In genomic region chr3:125678924-125679323, GRCm38 (mm10) we compare ENCODE assay signal across 11 mouse cellular contexts.
DNase-seq lines count a peak whose midpoint lies in the region; ATAC-seq and TF ChIP-seq lines count a peak whose summit lies in the region.
"Had no signal": no experiment of that assay in that cellular context is flagged by ENCODE, and none has a peak within 500 bp of the region (broad histone marks: within the 10 kb centered on the region; RNA-seq: fewer than 3 reads in every experiment).

No protein-coding gene starts in this region.

- no peak overlapping the region for H3K4me2 ChIP-seq in limb, embryonic 11.5 days (ENCODE audit: low read depth, severe bottlenecking)
- H3K4me2 ChIP-seq in forebrain, postnatal 0 days (ENCODE audit: low read depth), result peak overlapping the region; percentile 48
- H3K4me2 ChIP-seq in limb, embryonic 12.5 days, result peak overlapping the region; percentile 19; the same call in 1 of the 2 replicates
- H3K4me2 ChIP-seq: heart, embryonic 13.5 days had no signal

- ATAC-seq in limb, embryonic 11.5 days (ENCODE audit: insufficient number of reproducible peaks, low FRiP score, low TSS enrichment, low read depth), result peak; percentile 76
- peak; percentile 71 for ATAC-seq in forebrain, postnatal 0 days
- peak; percentile 83 for ATAC-seq in limb, embryonic 12.5 days (ENCODE audit: insufficient number of reproducible peaks, insufficient read depth, low FRiP score, low TSS enrichment, low read depth)
- ATAC-seq: Patski had no signal

- 79% methylated on average over 9 of the region's 9 CpGs for WGBS in limb, embryonic 11.5 days
- 89% methylated on average over 9 of the region's 9 CpGs for WGBS in limb, embryonic 10.5 days
- WGBS in forebrain, postnatal 0 days, result 26% methylated on average over 9 of the region's 9 CpGs
- 69% methylated on average over 9 of the region's 9 CpGs for WGBS in limb, embryonic 12.5 days

- no peaks in the 10 kb centered on the region for H3K4me1 ChIP-seq in limb, embryonic 11.5 days (ENCODE audit: control insufficient read depth, insufficient read depth, low read length)
- H3K4me1 ChIP-seq in limb, embryonic 10.5 days, result no peaks in the 10 kb centered on the region
- no peaks in the 10 kb centered on the region for H3K4me1 ChIP-seq in forebrain, postnatal 0 days (ENCODE audit: insufficient read depth)
- 0 out of 2 replicates have a peak, but pooled peaks cover 4% of the 10 kb centered on the region for H3K4me1 ChIP-seq in limb, embryonic 12.5 days (replicated peaks)
- H3K4me1 ChIP-seq: heart, embryonic 13.5 days had no signal

- no peak overlapping the region for H3K27ac ChIP-seq in limb, embryonic 11.5 days (replicated peaks; ENCODE audit: low read depth, low read length)
- no peak overlapping the region for H3K27ac ChIP-seq in limb, embryonic 10.5 days
- no peak overlapping the region for H3K27ac ChIP-seq in forebrain, postnatal 0 days (ENCODE audit: low read depth, low read length)
- H3K27ac ChIP-seq in limb, embryonic 12.5 days, result peak overlapping the region; percentile 72
- H3K27ac ChIP-seq: heart, embryonic 13.5 days had no signal

- H3K27me3 ChIP-seq in limb, embryonic 11.5 days (ENCODE audit: control insufficient read depth, insufficient read depth, low read length), result no peaks in the 10 kb centered on the region
- no peaks in the 10 kb centered on the region for H3K27me3 ChIP-seq in limb, embryonic 10.5 days (ENCODE audit: low read depth, poor library complexity, severe bottlenecking)
- H3K27me3 ChIP-seq in forebrain, postnatal 0 days (ENCODE audit: insufficient read depth, low read length), result no peaks in the 10 kb centered on the region
- no peaks in the 10 kb centered on the region for H3K27me3 ChIP-seq in limb, embryonic 12.5 days
- H3K27me3 ChIP-seq: heart, embryonic 13.5 days; Patski had no signal

- H3K9me3 ChIP-seq in limb, embryonic 11.5 days (ENCODE audit: control insufficient read depth, low read length), result no peaks in the 10 kb centered on the region
- no peaks in the 10 kb centered on the region for H3K9me3 ChIP-seq in limb, embryonic 10.5 days (replicated peaks)
- H3K9me3 ChIP-seq in forebrain, postnatal 0 days (ENCODE audit: low read length), result no peaks in the 10 kb centered on the region
- H3K9me3 ChIP-seq in limb, embryonic 12.5 days, result no peaks in the 10 kb centered on the region
- H3K9me3 ChIP-seq: heart, embryonic 13.5 days had no signal

- intact Hi-C loops in heart, postnatal 14 days (cut with DNase I), result no loop called here

- no peak overlapping the region for H3K9ac ChIP-seq in limb, embryonic 11.5 days (ENCODE audit: low read length)
- peak overlapping the region; percentile 25; the same call in 1 of the 2 replicates for H3K9ac ChIP-seq in forebrain, postnatal 0 days
- no peak overlapping the region for H3K9ac ChIP-seq in limb, embryonic 12.5 days (replicated peaks)
- H3K9ac ChIP-seq: heart, embryonic 13.5 days had no signal

- peak; percentile 31 for DNase-seq in limb, embryonic 11.5 days (ENCODE audit: low spot score)
- no peak for DNase-seq in limb, embryonic 10.5 days (ENCODE audit: low spot score)
- DNase-seq in forebrain, postnatal 0 days, result peak; percentile 33
- peak; percentile 3 for DNase-seq in right cerebral cortex, postnatal 25 days
- DNase-seq in heart, postnatal 14 days, result no peak
- no peak for DNase-seq in ovary, postnatal 14 days (ENCODE audit: low spot score)
- DNase-seq in urinary bladder, postnatal 4 days (ENCODE audit: low spot score in 2 of 2), result no peak
- DNase-seq: cerebellum, adult 9-10 months had no signal

- H3K4me3 ChIP-seq in limb, embryonic 11.5 days (ENCODE audit: low read depth, low read length), result no peak overlapping the region
- no peak overlapping the region for H3K4me3 ChIP-seq in limb, embryonic 10.5 days
- H3K4me3 ChIP-seq in forebrain, postnatal 0 days (ENCODE audit: low read depth, low read length), result peak overlapping the region; percentile 21
- H3K4me3 ChIP-seq in limb, embryonic 12.5 days (replicated peaks), result no peak overlapping the region
- H3K4me3 ChIP-seq: heart, embryonic 13.5 days had no signal

- TF ChIP-seq CTCF in forebrain, postnatal 0 days (IDR thresholded peaks at IDR 0.05; ENCODE audit: low read depth), result no peak

- H3K36me3 ChIP-seq in limb, embryonic 11.5 days (ENCODE audit: control insufficient read depth, insufficient read depth, low read length), result no peaks in the 10 kb centered on the region
- no peaks in the 10 kb centered on the region for H3K36me3 ChIP-seq in limb, embryonic 10.5 days
- H3K36me3 ChIP-seq in forebrain, postnatal 0 days (ENCODE audit: insufficient read depth), result no peaks in the 10 kb centered on the region
- no peaks in the 10 kb centered on the region for H3K36me3 ChIP-seq in limb, embryonic 12.5 days
- H3K36me3 ChIP-seq: heart, embryonic 13.5 days had no signal

Comparison
In these comparisons a context has a peak if more than half of its experiments do, and no peak if none do; other contexts are left out.
1. DNase-seq: peak in limb, embryonic 11.5 days (single experiment), forebrain, postnatal 0 days (single experiment) and right cerebral cortex, postnatal 25 days (single experiment); none in limb, embryonic 10.5 days (single experiment), heart, postnatal 14 days (0 of 2), ovary, postnatal 14 days (single experiment) and urinary bladder, postnatal 4 days (0 of 2).
2. Peak in every context shown above with its lines, with median percentiles within 50 percentile points of each other: ATAC-seq.